Mouse (Mus musculus): ENCODE data around the gene Grk6. TPM values are rescaled to one million over a fixed set of nuclear protein-coding genes. Genes with fewer than 3 reads are reported as not detected.
A peak's percentile ranks its signal among the peaks of the same experiment; 100 is the strongest.

The Grk6 gene
- polyA plus RNA-seq, 1 experiment from 2014 or later, result 39.1 TPM

DNA sequence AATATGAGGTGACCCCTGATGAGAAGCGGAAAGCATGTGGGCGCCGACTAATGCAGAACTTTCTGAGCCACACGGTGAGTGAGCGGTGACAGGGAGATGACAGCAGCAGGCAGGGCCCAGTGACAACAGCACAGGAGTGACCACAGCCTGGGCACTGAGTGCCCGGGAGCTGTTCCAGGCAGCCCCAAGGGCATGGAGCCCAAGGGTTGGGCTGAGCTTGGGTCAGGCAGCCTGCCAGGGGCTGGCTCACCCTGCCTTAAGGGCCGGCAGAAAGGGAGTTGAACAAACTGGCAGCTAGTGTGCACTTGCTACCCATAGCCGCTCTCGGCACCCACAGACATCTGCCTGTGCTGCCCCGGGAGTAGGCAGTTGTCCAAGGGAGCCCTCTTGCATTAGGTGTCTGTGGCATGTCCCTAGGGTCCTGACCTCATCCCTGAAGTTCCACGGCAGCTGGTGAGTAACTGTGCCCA lies 5.7 kb downstream of the Grk6 start:
- Histone ChIP-seq H3K9ac (no peak overlapping the region), H3K9me3 (no peaks in the 10 kb centered on the region), H3K27ac (no peak overlapping the region), H3K4me1 (peaks cover 33% of the 10 kb centered on the region), H3K27me3 (replicated peaks) (no peaks in the 10 kb centered on the region), H3K36me3 (peaks cover 44% of the 10 kb centered on the region), H3K4me3 (replicated peaks) (no peak overlapping the region), H3K4me2 (no peak overlapping the region)
- no peak for ATAC-seq (ENCODE audit: insufficient read depth, low FRiP score, low read depth)
- 90% methylated on average over 11 of the region's 11 CpGs for WGBS

DNA sequence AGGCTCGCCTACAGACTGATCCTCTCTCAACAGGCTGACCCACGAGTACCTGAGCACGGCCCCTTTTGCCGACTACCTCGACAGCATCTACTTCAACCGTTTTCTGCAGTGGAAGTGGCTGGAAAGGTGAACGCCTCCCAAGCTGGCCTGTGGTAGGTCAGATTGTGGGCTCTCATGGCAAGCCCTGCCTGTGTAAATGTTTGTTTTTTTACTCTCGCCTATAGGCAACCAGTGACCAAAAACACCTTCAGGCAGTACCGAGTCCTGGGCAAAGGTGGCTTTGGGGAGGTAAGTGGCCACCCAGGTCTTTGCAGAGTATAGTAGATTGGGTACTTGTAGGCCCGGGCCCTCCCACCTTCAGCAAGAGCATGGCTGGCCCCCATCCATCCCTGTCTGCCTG lies 6.4 kb downstream of the Grk6 start:
- Histone ChIP-seq H3K27ac (peak overlapping the region; percentile 40; the same call in 1 of the 2 replicates), H3K4me2 (no peak overlapping the region), H3K36me3 (peaks cover 49% of the 10 kb centered on the region), H3K27me3 (replicated peaks) (no peaks in the 10 kb centered on the region), H3K9ac (no peak overlapping the region), H3K9me3 (no peaks in the 10 kb centered on the region), H3K4me1 (peaks cover 27% of the 10 kb centered on the region), H3K4me3 (replicated peaks) (no peak overlapping the region)
- ATAC-seq (ENCODE audit: insufficient read depth, low FRiP score, low read depth), result no peak
- 85% methylated on average over 10 of the region's 10 CpGs for WGBS

DNA sequence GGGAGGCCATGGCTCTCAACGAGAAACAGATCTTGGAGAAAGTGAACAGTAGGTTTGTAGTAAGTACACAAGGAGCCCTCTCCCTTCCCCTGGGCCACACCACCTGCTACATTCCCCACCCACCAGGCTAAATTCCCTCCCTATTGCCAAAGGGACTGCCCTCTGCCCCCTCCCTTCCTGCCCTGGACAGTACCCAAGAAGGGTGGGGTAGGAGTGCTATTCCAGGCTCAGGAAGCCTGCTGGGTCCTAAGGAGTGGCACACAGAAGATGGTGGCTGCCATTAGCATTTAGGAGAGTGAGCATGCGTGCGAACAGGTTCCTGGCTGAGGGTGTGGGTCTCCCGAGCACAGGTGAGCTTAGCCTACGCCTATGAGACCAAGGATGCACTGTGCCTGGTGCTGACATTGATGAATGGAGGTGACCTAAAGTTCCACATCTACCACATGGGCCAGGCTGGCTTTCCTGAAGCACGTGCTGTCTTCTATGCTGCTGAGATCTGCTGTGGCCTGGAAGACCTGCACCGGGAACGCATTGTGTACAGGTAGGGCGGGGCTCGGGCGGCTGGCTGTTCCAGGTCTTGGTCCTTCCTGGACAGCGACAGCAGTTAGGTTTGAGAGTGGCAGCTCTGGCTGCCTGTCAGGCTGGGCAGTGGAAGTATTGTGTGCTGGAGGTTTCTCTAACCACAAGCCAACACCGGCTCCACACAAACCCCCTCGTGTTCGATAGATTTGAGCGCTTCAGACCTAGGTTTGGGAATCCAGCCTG lies 7.1 kb downstream of the Grk6 start:
- H3K27ac ChIP-seq, result peak overlapping the region; percentile 40; the same call in 1 of the 2 replicates
- 82% methylated on average over 16 of the region's 16 CpGs for WGBS
- H3K27me3 ChIP-seq (replicated peaks), result no peaks in the 10 kb centered on the region
- H3K36me3 ChIP-seq, result peaks cover 52% of the 10 kb centered on the region
- H3K9ac ChIP-seq, result no peak overlapping the region
- no peak overlapping the region for H3K4me2 ChIP-seq
- H3K9me3 ChIP-seq, result no peaks in the 10 kb centered on the region
- peaks cover 21% of the 10 kb centered on the region for H3K4me1 ChIP-seq
- peak; percentile 44; the same call in 1 of the 2 replicates for ATAC-seq (ENCODE audit: insufficient read depth, low FRiP score, low read depth)
- no peak overlapping the region for H3K4me3 ChIP-seq (replicated peaks)

DNA sequence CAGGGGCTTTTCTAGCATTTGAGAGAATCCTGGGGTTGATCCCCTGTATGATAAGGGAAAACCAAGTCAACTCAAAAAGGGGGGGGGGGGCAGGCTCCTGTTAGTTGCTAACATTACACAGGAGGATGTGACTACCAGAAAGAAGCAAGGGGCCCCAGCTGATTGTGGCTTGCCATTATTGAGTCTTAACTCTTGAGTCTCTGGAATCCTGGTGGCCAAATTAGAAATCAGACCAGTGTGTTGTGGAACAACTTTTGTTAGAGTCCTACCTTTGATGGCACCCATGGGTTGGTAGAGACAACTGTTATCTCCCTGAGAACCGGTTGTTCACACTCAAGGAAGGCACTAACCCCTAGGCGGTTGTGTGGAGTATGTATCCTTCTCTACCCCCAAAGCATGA lies 18.1 kb downstream of the Grk6 start:
- no peak overlapping the region for H3K4me2 ChIP-seq
- H3K27ac ChIP-seq, result no peak overlapping the region
- H3K4me3 ChIP-seq (replicated peaks), result no peak overlapping the region
- H3K9ac ChIP-seq, result no peak overlapping the region
- no peaks in the 10 kb centered on the region for H3K9me3 ChIP-seq
- no peak for ATAC-seq (ENCODE audit: insufficient read depth, low FRiP score, low read depth)
- 47% methylated on average over 2 of the region's 2 CpGs for WGBS
- H3K4me1 ChIP-seq, result peaks cover 13% of the 10 kb centered on the region; the same call in 1 of the 2 replicates
- H3K27me3 ChIP-seq (replicated peaks), result no peaks in the 10 kb centered on the region
- H3K36me3 ChIP-seq, result peaks cover 18% of the 10 kb centered on the region

DNA sequence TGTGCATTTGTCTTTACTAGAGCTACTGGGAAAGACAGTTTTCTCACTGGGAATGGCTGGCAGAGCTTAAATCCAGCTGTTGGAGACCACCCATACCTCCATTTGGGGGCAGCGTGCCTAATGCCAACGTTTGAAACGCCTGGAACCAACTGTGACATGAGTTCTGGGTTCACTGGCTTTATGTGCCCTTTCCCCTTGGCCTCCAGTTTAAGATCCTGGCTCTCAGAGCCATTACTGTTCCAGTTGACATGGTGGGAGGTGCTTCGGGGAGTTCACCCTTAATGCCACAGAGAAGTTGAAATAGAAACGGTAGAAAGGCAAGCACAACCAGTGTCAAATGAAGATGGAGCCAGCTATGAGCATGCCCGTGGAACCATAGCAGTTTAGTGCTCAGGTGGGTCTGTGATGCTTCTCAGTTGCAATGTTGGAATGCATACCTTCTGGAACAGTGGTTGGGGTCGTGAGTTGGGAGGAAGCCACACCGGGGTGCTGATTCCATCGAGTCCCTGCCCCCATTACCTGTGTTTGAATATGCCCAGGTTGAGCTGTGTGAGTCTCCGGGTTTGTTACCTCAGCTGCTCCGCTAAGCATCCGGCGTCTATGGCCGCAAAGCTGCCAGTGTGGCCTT lies 18.6 kb downstream of the Grk6 start:
- 17% methylated on average over 14 of the region's 14 CpGs for WGBS
- ATAC-seq (ENCODE audit: insufficient read depth, low FRiP score, low read depth), result no peak
- Histone ChIP-seq H3K9ac (no peak overlapping the region), H3K27me3 (replicated peaks) (no peaks in the 10 kb centered on the region), H3K4me2 (peak overlapping the region; percentile 98), H3K4me1 (peaks cover 13% of the 10 kb centered on the region; the same call in 1 of the 2 replicates), H3K9me3 (no peaks in the 10 kb centered on the region), H3K36me3 (peaks cover 14% of the 10 kb centered on the region), H3K4me3 (replicated peaks) (peak overlapping the region; percentile 59), H3K27ac (no peak overlapping the region)

DNA sequence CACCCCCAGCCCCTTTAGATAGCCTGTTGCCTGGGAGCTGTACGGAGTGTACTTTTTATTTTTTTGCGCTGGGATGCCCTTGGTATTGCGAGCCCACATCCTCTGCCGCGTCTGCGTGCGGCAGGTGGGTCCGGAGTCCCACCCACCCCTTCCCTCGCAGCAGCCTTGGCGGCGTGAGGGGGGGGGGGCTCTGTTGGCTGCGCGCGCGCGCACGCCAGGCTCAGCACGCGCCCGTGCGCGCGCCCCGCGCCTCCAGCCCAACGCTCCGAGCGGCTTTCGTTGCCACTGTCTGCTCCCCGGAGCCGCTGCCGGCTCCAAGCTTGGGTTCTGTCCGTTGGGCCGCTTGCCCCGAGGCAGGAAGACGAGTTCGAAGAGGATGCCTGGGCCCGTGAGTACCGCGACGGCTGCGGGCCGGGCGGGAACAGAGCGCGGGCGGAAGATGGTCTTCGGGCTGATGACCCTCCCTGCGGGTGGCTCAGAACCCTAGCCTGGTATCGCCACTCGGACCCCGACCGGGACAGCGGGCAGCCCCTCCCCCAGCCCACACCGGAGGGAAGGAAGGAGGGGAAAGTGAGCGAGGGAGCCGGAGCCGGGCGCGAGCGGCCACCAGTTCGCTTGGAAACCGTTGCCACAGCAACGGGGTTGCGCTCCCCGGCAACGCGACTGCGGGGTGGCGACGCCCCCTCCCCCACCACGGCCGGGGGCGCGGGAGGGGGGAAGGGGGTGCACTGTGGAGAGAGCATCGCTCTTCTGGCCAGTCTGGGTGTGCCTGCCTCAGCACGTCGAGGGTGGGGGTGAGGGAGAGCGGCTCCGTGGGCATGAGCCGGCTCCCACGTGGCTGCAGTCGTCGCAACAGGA lies 19.4 kb downstream of the Grk6 start, which contains the start of gene Prr7:
Gene Prr7 (plus strand): TSS at position 241 of the 858 bp plus-strand sequence.
- Histone ChIP-seq H3K27me3 (replicated peaks) (no peaks in the 10 kb centered on the region), H3K9ac (peak within 1 kb of the TSS; percentile 40; the same call in 1 of the 2 replicates), H3K4me3 (replicated peaks) (peak within 1 kb of the TSS; percentile 59), H3K9me3 (no peaks in the 10 kb centered on the region), H3K27ac (peak within 1 kb of the TSS; percentile 60), H3K4me1 (peaks cover 13% of the 10 kb centered on the region; the same call in 1 of the 2 replicates), H3K4me2 (peak within 1 kb of the TSS; percentile 98), H3K36me3 (peaks cover 7% of the 10 kb centered on the region)
- under 1% methylated on average over 72 of the region's 84 CpGs for WGBS
- peak; percentile 48; the same call in 1 of the 2 replicates for ATAC-seq (ENCODE audit: insufficient read depth, low FRiP score, low read depth)

DNA sequence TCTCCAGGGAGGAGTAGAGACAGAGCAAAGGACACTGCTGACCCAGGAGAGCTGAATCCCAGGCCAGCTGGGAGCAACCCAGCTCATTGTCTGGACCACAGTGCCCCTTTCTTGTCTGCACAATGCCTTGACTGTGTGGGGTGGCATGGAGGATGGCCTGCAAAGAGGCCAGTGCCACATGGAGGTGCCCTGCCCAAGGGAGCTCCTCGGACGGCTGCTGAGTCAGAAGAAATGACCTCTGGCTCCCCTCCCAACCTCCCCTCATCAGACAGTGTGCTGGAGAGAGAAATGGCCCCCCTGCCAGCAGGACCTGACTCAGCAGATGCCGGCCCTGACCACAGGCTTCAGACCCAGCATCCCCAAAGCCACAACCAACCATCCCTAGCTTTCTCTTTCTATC lies 20.3 kb downstream of the Grk6 start:
- no peaks in the 10 kb centered on the region for H3K27me3 ChIP-seq (replicated peaks)
- H3K36me3 ChIP-seq, result peaks cover 6% of the 10 kb centered on the region
- no peak overlapping the region for H3K4me3 ChIP-seq (replicated peaks)
- H3K9ac ChIP-seq, result no peak overlapping the region
- H3K4me2 ChIP-seq, result peak overlapping the region; percentile 98; the same call in 1 of the 2 replicates
- 31% methylated on average over 3 of the region's 3 CpGs for WGBS
- no peak overlapping the region for H3K27ac ChIP-seq
- no peak for ATAC-seq (ENCODE audit: insufficient read depth, low FRiP score, low read depth)
- H3K9me3 ChIP-seq, result no peaks in the 10 kb centered on the region
- H3K4me1 ChIP-seq, result peaks cover 13% of the 10 kb centered on the region; the same call in 1 of the 2 replicates

DNA sequence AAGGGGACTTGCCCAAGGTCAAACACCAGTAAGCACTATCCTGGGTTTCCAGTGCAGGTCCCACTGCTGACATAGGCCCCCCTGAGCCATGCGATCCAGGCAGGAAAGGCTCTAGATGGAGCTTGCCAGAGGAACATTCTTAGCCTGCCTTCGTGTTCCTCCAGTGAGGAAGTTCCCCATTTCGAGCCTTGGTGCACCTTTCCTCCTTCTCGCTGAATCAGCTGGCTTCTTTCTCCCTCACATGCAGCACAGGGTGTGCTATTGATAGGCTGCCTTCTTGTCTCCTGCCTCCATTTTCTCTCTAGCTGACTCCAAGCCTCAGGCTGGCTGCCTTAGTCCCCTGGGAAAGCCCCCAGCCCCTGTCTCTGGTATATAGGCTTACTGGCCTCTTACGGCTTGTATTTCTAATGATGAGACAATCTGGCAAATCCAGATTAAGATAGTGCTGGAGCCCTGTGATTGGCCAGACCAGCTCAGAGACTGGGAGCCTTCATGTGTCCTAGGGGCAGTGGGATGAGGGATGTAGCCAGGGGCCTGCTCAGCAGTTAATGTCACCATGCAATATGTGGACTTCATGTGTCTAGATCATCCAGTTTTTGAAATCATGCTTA lies 21.1 kb downstream of the Grk6 start:
- 74% methylated on average over 5 of the region's 5 CpGs for WGBS
- H3K9ac ChIP-seq, result no peak overlapping the region
- H3K4me1 ChIP-seq, result peaks cover 15% of the 10 kb centered on the region; the same call in 1 of the 2 replicates
- no peak for ATAC-seq (ENCODE audit: insufficient read depth, low FRiP score, low read depth)
- H3K4me2 ChIP-seq, result no peak overlapping the region
- no peak overlapping the region for H3K27ac ChIP-seq
- H3K27me3 ChIP-seq (replicated peaks), result no peaks in the 10 kb centered on the region
- no peak overlapping the region for H3K4me3 ChIP-seq (replicated peaks)
- H3K36me3 ChIP-seq, result peaks cover 1% of the 10 kb centered on the region; the same call in 1 of the 2 replicates
- no peaks in the 10 kb centered on the region for H3K9me3 ChIP-seq

DNA sequence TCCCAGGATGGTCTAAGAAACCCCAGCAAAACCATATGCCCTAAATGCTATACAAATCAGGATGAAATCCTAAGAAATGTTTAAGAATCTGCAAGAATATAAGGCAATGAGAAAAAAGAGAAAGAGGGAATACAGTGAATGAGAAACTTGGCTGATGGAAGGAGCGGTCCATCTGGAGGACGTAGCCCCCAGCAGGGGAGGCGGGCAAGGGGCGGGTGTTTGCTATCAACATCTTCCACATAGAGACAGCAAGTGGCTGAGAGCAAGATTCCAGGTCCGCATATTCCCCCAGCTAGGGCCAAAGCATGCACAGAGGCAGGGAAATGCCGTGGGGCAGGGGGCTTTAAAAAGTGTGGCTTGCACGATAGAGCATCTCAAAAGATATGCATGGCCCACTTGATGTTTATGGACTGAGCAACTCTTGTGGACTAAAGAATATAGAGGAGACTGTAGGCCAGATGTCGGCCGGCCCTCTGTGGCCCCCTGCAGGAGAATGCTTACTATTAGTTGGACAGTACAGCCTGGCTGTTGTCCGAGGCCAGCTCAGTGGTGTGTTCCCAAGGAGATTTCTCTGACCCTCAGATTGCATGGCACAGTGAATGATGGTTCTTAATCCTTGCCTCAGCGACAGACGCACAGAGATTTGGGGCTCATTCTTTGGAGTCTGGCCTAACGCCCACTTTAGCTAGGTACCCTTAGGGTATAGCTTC lies 24.1 kb downstream of the Grk6 start:
- ATAC-seq (ENCODE audit: insufficient read depth, low FRiP score, low read depth), result no peak
- Histone ChIP-seq H3K9ac (no peak overlapping the region), H3K4me3 (replicated peaks) (no peak overlapping the region), H3K27ac (no peak overlapping the region), H3K9me3 (no peaks in the 10 kb centered on the region), H3K4me1 (peaks cover 25% of the 10 kb centered on the region), H3K36me3 (0 out of 2 replicates have a peak, but pooled peaks cover 4% of the 10 kb centered on the region), H3K4me2 (no peak overlapping the region), H3K27me3 (replicated peaks) (no peaks in the 10 kb centered on the region)
- 44% methylated on average over 13 of the region's 13 CpGs for WGBS

DNA sequence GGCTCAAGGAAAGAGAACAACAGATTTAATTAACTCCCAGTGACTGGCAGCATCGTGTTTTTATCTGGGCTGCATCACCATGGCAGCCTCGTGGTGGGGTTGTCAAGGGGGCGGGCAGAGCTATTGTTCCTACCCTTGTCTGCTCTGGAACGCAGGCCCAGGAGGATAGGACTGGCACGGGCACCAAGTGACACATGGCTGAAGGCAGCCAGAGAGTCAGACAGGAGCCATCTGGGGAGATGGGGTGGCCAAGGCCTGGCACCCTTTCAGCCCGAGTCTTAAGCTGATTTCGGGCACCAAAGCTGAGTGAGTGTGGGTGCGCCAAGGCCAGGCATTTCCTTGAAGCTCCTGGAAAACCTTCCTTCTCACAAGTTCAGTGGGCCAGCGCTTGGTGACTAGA lies 25.5 kb downstream of the Grk6 start:
- H3K27me3 ChIP-seq (replicated peaks), result no peaks in the 10 kb centered on the region
- no peak for ATAC-seq (ENCODE audit: insufficient read depth, low FRiP score, low read depth)
- WGBS, result 77% methylated on average over 9 of the region's 9 CpGs
- H3K9ac ChIP-seq, result no peak overlapping the region
- H3K4me1 ChIP-seq, result peaks cover 23% of the 10 kb centered on the region
- peaks cover 12% of the 10 kb centered on the region for H3K36me3 ChIP-seq
- no peaks in the 10 kb centered on the region for H3K9me3 ChIP-seq
- no peak overlapping the region for H3K27ac ChIP-seq
- no peak overlapping the region for H3K4me3 ChIP-seq (replicated peaks)
- no peak overlapping the region for H3K4me2 ChIP-seq

All from stomach, embryonic 15.5 days (tissue).